Mouse (Mus musculus) kidney, adult 2 months (tissue): ENCODE results near the gene Rdm1. TPM values are rescaled to one million over a fixed set of nuclear protein-coding genes. Genes with fewer than 3 reads are reported as not detected.

Experiments used
- DNase-seq: peaks from one replicate; pipeline ENCODE4 v3.0.0; 2021
- H3K27ac ChIP-seq: fragments of 200-500 bp; 2 replicates; pipeline ENCODE4 v1.5.1; 2012; ENCODE audit warnings: low read depth, low read length, control low read depth, inconsistent platforms; ENCODE audit not compliant: insufficient read depth
- H3K27me3 ChIP-seq: fragments of 200-500 bp; replicated peaks from 2 replicates; pipeline ENCODE4 v1.6.1; 2012; ENCODE audit warnings: mild to moderate bottlenecking, moderate library complexity, low read length, inconsistent platforms; ENCODE audit not compliant: control insufficient read depth, insufficient read depth
- H3K36me3 ChIP-seq: fragments of 200-500 bp; 2 replicates; pipeline ENCODE4 v1.6.1; 2012; ENCODE audit warnings: mild to moderate bottlenecking, moderate library complexity, low read length, inconsistent platforms; ENCODE audit not compliant: control insufficient read depth, insufficient read depth
- H3K4me1 ChIP-seq: fragments of 200-500 bp; 2 replicates; pipeline ENCODE4 v1.6.1; 2011; ENCODE audit warnings: low read length; ENCODE audit not compliant: control insufficient read depth, insufficient read depth
- H3K4me3 ChIP-seq: fragments of 200-500 bp; 2 replicates; pipeline ENCODE4 v1.5.1; 2011; ENCODE audit warnings: mild to moderate bottlenecking, low read depth, low read length, control low read depth; ENCODE audit not compliant: insufficient read depth
- CTCF ChIP-seq: fragments of 200-500 bp; conservative IDR thresholded peaks from 2 replicates; pipeline ENCODE4 v1.5.1; 2011; ENCODE audit warnings: low read depth, mild to moderate bottlenecking, control low read depth, low read length, moderate library complexity, mixed read lengths; ENCODE audit not compliant: insufficient read depth, insufficient read length
- POLR2A ChIP-seq: fragments of 200-500 bp; IDR thresholded peaks from one replicate; pipeline ENCODE4 v1.6.1; 2011; ENCODE audit warnings: low read depth, low read length, control low read depth
- WGBS: fragments of 180-500 bp; shearing (Covaris S2); methylation state at CpG from one replicate; pipeline ENCODE4 v1.1.7; 2018; 5-methylcytosine and 5-hydroxymethylcytosine counted together
- polyA plus RNA-seq: library from polyadenylated mRNA; depleted of rRNA; stranded (reverse); fragments of >200 nt; gene quantifications from 2 replicates; pipeline ENCODE4 v1.2.3, GENCODE M21; 2012; rRNA removed

The Rdm1 gene
- polyA plus RNA-seq, 1 experiment, result 41.0 TPM

- Histone ChIP-seq H3K27me3 (no peaks in the 10 kb centered on the region), H3K27ac (no peak overlapping the region), H3K36me3 (no peaks in the 10 kb centered on the region), H3K4me3 (no peak overlapping the region), H3K4me1 (peaks cover under 1% of the 10 kb centered on the region)
- 92% methylated on average over 5 of the region's 5 CpGs for WGBS
- TF ChIP-seq POLR2A (no peak), CTCF (no peak)
- no peak for DNase-seq
Measured at GRCm38 (mm10) chr11:101674106-101674505, 47.1 kb downstream of the Rdm1 start.

- TF ChIP-seq CTCF (no peak), POLR2A (no peak)
- DNase-seq, result peak; percentile 90
- 48% methylated on average over 4 of the region's 4 CpGs for WGBS
- Histone ChIP-seq H3K4me1 (peaks cover 4% of the 10 kb centered on the region), H3K27ac (0 out of 2 replicates have a peak overlapping the region, but pooled peaks have one; percentile 11), H3K36me3 (no peaks in the 10 kb centered on the region), H3K4me3 (no peak overlapping the region), H3K27me3 (no peaks in the 10 kb centered on the region)
Measured at GRCm38 (mm10) chr11:101675349-101675748, 48.4 kb downstream of the Rdm1 start.

- H3K4me1 ChIP-seq, result peaks cover 4% of the 10 kb centered on the region
- H3K27ac ChIP-seq, result no peak overlapping the region
- no peak overlapping the region for H3K4me3 ChIP-seq
- TF ChIP-seq CTCF (no peak), POLR2A (no peak)
- H3K27me3 ChIP-seq, result no peaks in the 10 kb centered on the region
- no peaks in the 10 kb centered on the region for H3K36me3 ChIP-seq
- 90% methylated on average over 12 of the region's 12 CpGs for WGBS
- DNase-seq, result no peak
Measured at GRCm38 (mm10) chr11:101677655-101678054, 50.7 kb downstream of the Rdm1 start.

GRCm38 (mm10) chr11:101678770-101679169 is 51.8 kb downstream of the Rdm1 start:
- no peak for TF ChIP-seq POLR2A
- no peak for TF ChIP-seq CTCF
- Histone ChIP-seq H3K27ac (no peak overlapping the region; the same call in 1 of the 2 replicates), H3K36me3 (no peaks in the 10 kb centered on the region), H3K4me1 (peaks cover 4% of the 10 kb centered on the region), H3K27me3 (no peaks in the 10 kb centered on the region), H3K4me3 (no peak overlapping the region)
- no peak for DNase-seq
- WGBS, result 70% methylated on average over 5 of the region's 5 CpGs

- peak; percentile 77 for DNase-seq
- Histone ChIP-seq H3K27ac (peak overlapping the region; percentile 71), H3K4me1 (peaks cover 4% of the 10 kb centered on the region), H3K36me3 (no peaks in the 10 kb centered on the region), H3K4me3 (no peak overlapping the region), H3K27me3 (no peaks in the 10 kb centered on the region)
- 55% methylated on average over 5 of the region's 7 CpGs for WGBS
- TF ChIP-seq POLR2A, result no peak
- no peak for TF ChIP-seq CTCF
Measured at GRCm38 (mm10) chr11:101679907-101680306, 52.9 kb downstream of the Rdm1 start.

- Histone ChIP-seq H3K27me3 (no peaks in the 10 kb centered on the region), H3K27ac (peak overlapping the region; percentile 59), H3K36me3 (no peaks in the 10 kb centered on the region), H3K4me3 (no peak overlapping the region), H3K4me1 (peaks cover 4% of the 10 kb centered on the region)
- WGBS, result 65% methylated on average over 3 of the region's 3 CpGs
- TF ChIP-seq CTCF (no peak), POLR2A (no peak)
- DNase-seq, result no peak
Measured at GRCm38 (mm10) chr11:101680634-101681325, 53.8 kb downstream of the Rdm1 start.

GRCm38 (mm10) chr11:101681968-101682367 is 55.0 kb downstream of the Rdm1 start:
- H3K4me1 ChIP-seq, result peaks cover 4% of the 10 kb centered on the region
- WGBS, result 96% methylated on average over 1 of the region's 1 CpGs
- H3K27me3 ChIP-seq, result no peaks in the 10 kb centered on the region
- no peak overlapping the region for H3K27ac ChIP-seq
- no peak overlapping the region for H3K4me3 ChIP-seq
- DNase-seq, result no peak
- no peaks in the 10 kb centered on the region for H3K36me3 ChIP-seq
- TF ChIP-seq CTCF (no peak), POLR2A (no peak)

- peaks cover 4% of the 10 kb centered on the region for H3K4me1 ChIP-seq
- no peaks in the 10 kb centered on the region for H3K36me3 ChIP-seq
- no peak for DNase-seq
- no peak for TF ChIP-seq POLR2A
- no peak for TF ChIP-seq CTCF
- 63% methylated on average over 7 of the region's 7 CpGs for WGBS
- no peak overlapping the region for H3K27ac ChIP-seq
- H3K4me3 ChIP-seq, result no peak overlapping the region
- no peaks in the 10 kb centered on the region for H3K27me3 ChIP-seq
Measured at GRCm38 (mm10) chr11:101682410-101682960, 55.5 kb downstream of the Rdm1 start.

Other genes with a start within 250 kb of the Rdm1 start
- gene Aarsd1, start 209.6 kb upstream of the Rdm1 start, polyA plus RNA-seq, result 26.3 and 29.2 TPM in 2 replicates
- 0.92 and 1.6 TPM in 2 replicates for gene Gm27029, start 202.4 kb upstream of the Rdm1 start, polyA plus RNA-seq
- gene Rundc1, start 202.1 kb upstream of the Rdm1 start, polyA plus RNA-seq, result 24.7 and 27.6 TPM in 2 replicates
- gene Ptges3l, start 201.9 kb upstream of the Rdm1 start, polyA plus RNA-seq, result 4.6 and 6.0 TPM in 2 replicates
- gene Rpl27, start 184.9 kb upstream of the Rdm1 start, polyA plus RNA-seq, result 408 and 409 TPM in 2 replicates
- 25.6 and 29.6 TPM in 2 replicates for gene Ifi35, start 178.8 kb upstream of the Rdm1 start, polyA plus RNA-seq
- gene Rnd2, start 162.2 kb upstream of the Rdm1 start, polyA plus RNA-seq, result 14.1 and 15.3 TPM in 2 replicates
- gene Vat1, start 161.0 kb upstream of the Rdm1 start, polyA plus RNA-seq, result 59.2 and 62.5 TPM in 2 replicates
- gene Brca1, start 75.2 kb upstream of the Rdm1 start, polyA plus RNA-seq, result 0.12 and 0.16 TPM in 2 replicates
- gene Nbr1, start 75.0 kb upstream of the Rdm1 start, polyA plus RNA-seq, result 107 and 134 TPM in 2 replicates
- 392 and 429 TPM in 2 replicates for gene Tmem106a, start 45.0 kb upstream of the Rdm1 start, polyA plus RNA-seq
- gene Gm11634, start 27.9 kb upstream of the Rdm1 start, polyA plus RNA-seq, result not detected in 2 replicates
- gene Arl4d, start 38.3 kb downstream of the Rdm1 start, polyA plus RNA-seq, result 23.1 and 27.2 TPM in 2 replicates
- gene Dhx8, start 105.7 kb downstream of the Rdm1 start, polyA plus RNA-seq, result 9.8 and 10.6 TPM in 2 replicates
- 1.1 and 1.3 TPM in 2 replicates for gene Etv4, start 158.2 kb downstream of the Rdm1 start, polyA plus RNA-seq